Mouse (Mus musculus) ovary, postnatal 36 days (tissue): ENCODE data around the gene Fto.

Experiments
- DNase-seq: peaks from one replicate; pipeline ENCODE4 v3.0.0; 2022; ENCODE audit warnings: low spot score, mixed read lengths

The Fto gene

GRCm38 (mm10) chr8:91324271-91324670, 10.9 kb downstream of the Fto start:
- no peak for DNase-seq

GRCm38 (mm10) chr8:91324916-91325315, 11.6 kb downstream of the Fto start:
- no peak for DNase-seq

DNA sequence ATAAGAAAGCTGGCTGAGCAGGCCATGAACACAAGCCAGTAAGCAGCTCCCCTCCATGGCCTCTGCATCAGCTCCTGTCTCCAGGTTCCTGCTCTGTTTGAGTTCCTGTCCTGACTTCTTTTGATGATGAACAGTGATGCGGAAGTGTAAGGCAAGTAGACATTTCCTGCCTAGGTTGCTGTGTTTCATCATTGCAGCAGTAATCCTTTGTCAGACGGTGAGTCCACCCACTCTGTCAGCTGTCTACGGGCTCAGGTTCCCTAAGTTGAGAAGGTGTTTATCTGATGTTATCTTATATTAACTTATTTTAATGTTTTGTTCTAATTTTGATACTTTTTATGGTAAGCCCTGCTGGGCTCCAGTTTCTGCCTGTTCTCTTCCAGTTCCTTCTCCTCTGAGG, 12.7 kb downstream of the Fto start:
- no peak for DNase-seq

GRCm38 (mm10) chr8:91326946-91327345, 13.6 kb downstream of the Fto start:
- DNase-seq: no peak

DNA sequence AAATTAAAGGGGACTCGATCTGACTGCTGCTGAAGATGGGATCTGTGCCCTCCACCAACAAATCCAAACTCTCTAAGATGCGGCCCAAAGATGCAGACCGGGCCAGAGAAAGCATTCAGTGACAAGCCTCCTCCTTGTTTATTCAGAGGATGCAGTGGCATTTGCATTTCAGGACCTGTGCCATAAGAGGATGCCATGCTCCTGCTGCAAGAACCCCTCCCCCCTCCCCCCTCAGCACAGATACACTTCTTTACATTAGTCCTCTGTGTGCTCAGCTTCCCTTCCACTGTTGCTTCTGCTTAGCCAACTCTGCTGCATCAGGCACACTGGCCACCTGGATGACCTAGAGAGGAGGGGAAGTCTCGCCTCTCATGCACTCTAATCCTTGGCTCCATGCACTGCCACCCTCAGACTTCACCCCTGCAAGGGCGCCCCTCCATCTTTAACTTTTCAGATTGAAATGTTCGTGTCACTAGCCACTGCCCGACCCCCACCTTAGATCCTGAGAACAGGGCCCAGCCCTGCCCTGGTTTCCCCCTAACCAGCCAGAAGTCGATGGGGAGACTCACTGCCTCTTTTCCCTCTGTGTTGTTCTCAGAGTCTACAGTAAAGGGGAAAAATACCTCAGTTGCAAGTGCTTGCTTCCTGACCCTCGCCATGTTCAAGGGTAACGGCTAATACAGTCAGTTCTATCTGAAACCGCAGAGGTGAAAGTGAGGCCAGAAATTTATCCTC, 14.3 kb downstream of the Fto start:
- DNase-seq: no peak

- DNase-seq: no peak
Measured at GRCm38 (mm10) chr8:91329056-91329455, 15.7 kb downstream of the Fto start.

DNA sequence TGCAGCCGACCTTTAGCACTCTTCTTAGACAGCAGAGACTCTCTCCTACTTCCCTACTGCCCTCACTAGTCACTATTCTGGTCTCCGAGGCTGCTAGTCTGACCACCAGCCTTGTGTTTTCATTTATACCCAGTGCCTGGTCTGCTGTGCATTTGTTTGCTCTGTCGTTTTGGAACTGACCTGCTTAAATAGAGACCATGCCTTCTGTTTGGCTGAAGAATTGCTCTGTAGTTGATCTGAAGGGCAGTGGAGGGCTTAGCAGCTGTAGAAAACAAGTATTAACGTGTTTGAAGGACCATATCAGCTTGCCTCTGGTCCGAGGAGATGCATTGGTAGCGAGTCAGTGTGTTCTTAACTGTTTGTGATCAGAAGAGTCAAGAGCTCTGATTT, 16.1 kb downstream of the Fto start:
- no peak for DNase-seq

- DNase-seq: no peak
Measured at GRCm38 (mm10) chr8:91338389-91339154, 25.2 kb downstream of the Fto start.

DNA sequence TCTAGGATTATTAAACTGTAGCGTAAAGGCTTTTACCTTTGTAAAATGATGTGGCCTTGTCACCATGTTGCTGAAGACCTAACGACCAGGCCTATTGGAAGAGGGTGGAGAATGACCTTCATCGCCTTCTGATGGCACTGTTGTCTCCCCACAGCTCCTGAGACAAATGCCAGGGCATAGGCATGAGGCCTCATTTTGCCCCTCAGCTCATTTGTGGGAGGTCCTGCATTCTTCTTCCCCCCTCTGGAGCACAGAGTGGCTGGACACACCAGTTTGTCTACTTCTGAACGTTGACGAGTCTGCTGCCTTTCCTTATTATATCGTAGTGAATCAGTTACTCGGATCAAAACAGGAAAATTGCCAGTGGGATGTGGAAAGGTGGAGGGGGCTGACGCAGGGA, 26.3 kb downstream of the Fto start:
- DNase-seq: no peak

DNA sequence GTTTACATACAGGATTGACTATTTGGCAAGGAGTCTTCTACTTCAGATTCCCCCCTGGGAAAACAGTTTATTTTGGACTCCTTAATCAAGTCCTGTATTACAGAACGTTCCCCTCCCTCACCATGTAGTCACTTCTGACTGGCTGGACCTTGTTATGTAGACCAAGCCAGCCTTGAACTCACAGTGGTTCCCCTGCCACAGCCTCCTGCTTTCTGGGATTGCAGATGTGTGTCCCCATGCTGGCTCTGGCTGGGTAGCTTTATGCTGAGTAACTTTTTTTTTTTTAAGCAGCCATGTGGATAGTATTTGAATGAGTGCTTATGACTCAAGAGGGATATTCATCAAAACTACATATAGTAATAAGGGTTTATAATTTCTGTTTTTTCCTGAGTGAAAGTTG, 27.4 kb downstream of the Fto start:
- DNase-seq: no peak

DNA sequence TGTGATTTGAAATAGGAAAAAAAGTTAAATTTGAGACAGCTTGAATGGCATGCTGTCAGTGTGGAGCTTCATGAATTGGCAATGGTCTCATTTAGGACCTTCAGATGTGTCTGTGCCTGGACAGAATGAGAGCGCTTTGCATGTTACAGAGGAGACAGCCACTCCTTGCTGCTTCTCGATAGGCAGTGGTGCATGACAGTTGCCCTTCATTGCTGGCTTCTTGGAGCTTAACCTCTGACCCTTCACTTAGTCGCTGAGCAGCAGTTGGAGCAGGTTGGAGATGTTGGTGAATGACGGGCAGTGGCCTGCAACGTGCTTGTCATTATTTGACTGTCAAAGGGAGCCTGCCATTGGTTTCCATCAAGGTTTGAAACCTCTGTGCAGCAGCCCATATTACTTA, 28.9 kb downstream of the Fto start:
- DNase-seq: no peak

DNA sequence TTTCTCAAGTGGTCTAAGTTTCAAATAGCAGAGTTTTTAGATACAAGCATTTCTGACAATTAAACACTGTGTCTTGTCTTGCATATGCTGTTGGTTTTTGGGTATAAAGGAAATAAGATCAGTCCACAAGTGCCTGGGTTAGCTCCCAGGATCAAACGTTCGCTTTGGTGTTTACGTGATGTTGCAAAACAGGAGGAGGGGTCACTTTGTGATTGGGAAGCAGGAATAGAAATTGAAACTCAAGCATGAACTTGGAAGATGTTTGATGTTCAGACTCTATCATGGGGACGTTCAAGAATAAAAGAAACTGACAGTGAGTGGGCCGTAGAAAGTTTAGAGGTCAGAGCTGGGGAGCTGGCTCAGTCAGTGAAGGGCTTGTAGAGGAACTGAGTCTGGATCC, 29.5 kb downstream of the Fto start:
- DNase-seq: no peak

- DNase-seq: no peak
Measured at GRCm38 (mm10) chr8:91344659-91345058, 31.3 kb downstream of the Fto start.

DNA sequence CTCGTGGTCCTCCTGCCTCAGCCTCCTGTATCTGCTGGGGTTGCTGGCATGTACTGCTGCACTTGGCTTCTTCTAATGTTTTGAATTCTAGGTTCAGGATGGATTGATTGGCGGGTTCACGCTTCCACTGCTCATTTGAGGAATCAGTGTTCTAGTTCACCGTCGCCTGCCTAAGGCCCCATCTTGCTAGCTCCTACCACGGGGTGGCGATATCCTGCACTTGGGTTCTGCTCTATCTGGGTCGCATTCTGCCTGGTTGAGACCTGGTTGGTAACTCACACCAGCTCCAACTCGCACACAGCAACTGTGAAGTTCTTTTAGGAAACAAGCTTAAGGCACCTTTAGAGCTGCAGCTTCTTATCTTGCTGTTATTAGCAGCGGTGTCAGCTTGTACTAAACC, 33.8 kb downstream of the Fto start:
- DNase-seq: no peak

GRCm38 (mm10) chr8:91347595-91347994, 34.3 kb downstream of the Fto start:
- no peak for DNase-seq

DNA sequence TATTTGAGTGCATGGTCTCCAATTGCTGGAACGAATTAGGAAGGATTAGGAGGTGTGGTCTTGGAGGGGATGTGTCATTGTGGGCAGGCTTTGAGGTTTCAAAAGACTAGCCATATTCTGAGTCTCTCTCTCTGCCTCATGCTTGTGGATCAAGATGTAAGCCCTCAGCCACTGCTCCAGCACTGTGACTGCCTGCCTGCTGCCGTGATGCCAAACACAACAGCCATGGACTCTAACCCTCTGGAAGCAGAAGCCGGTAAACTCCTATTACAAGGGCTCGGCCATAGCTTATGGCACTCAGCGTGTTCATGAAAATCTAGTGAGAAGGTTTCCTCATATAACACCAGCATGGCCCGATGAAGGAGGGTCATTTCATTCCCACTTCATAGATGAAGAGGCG, 36.5 kb downstream of the Fto start:
- no peak for DNase-seq

DNA sequence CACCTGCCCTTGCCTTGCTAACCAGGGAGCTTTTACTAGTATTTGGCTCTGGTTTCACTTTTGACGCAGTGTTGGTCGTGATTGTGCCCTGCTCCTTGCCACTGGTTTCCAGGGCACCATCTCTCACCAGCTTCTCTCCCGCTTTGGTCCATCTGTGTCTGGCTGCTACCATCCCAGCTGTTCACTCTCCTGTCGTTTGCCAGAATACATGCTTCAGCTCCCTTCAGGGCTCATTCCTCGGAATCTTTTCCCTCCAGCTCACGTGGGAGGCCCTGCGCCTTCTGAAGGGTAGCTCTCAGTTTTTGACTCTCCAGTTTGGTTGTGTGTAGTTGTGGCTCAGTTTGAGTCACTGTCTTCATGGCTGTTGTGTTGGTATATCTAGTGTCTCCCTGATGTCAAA, 37.3 kb downstream of the Fto start:
- DNase-seq: no peak

GRCm38 (mm10) chr8:91352598-91352997, 39.3 kb downstream of the Fto start:
- DNase-seq: no peak

DNA sequence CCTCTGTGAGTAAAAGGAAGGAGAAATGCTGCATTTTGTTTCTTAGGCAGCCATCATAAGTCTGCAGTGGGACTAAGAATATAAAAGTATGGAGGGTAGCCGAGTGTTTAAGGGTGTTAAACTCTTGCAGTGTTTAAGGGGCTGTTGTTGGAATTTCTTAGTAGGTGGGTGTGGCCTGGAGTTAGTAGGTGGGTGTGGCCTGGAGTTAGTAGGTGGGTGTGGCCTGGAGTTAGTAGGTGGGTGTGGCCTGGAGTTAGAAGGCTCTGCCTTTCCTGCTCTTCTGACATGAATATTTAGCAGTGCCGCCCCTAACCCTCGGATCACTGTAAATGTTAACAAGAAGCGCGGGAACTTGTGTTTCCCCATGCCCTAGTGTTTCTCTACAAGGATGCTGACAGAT, 39.7 kb downstream of the Fto start:
- no peak for DNase-seq

- DNase-seq: no peak
Measured at GRCm38 (mm10) chr8:91353907-91354306, 40.6 kb downstream of the Fto start.

DNA sequence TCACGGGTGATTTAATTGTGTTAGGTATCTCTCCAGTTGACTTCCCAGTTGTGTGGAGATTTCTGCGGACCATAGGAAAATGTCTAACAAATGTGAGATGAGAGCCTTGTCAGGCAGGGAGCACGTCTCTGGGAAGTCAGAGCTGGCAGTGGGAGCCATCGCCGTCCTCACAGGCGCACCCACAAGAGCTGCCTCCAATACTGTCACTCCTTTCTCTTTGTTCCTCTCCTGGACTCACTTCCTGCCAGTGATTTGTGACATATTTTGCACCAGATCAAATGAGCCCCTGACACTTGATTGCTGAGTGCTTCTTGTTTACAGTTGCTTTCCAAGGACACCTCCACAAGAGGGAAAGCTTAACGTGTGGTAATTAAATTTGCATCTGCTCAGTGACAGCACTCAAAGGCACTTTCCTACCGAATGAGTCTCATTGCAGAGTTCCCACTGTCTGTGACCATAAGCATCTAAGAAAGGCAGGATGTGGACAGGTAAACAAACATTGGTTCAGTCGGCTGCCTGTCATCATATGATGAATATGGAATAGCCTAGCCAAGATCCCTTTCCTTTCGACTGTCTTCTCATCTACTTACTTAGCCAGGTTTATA, 42.1 kb downstream of the Fto start:
- DNase-seq: no peak

DNA sequence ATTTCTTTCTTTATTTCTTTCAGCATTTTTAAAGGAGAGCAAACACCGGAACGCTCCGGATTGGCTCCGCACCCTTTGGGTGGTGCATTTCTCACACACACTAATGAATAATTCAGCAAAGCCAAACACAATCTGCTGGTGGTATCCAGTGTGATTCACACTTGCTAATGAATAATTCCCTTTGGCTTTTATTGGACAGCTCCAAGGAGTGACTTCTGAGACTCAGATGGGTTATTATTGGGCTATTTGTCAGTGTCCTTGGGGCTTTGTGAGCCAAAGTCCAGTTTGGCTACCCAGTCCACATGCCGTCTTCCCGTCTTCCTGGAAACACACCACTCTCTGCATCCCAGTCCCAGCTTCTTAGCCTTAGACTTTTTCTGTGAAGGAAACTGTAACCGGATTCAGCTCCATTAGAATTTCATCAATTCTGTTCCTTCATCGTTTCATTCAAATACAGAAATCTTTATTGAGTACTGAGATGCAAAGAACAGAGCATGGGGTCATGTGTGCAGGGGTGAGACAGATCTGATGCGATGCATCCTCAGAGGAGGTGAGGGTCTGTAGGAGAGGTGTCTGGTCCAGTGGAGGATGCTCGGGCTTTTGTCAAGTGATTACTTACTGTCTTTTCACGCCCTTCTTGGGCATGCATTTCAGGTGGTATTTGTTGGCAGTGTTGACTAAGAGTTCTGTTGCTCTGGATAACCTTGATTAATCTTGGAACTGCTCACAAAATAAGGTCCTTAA, 42.8 kb downstream of the Fto start:
- DNase-seq: no peak
